Mouse (Mus musculus) hindbrain, postnatal 0 days (tissue): ENCODE results near the gene Zfand3. TPM values are rescaled to one million over a fixed set of nuclear protein-coding genes. Genes with fewer than 3 reads are reported as not detected.
A peak's percentile ranks its signal among the peaks of the same experiment; 100 is the strongest.

Experiments used
- ATAC-seq: fragments of 200-750 bp; cut with Nextera tagmentation; 2 replicates; pipeline ENCODE4 v1.8.0; 2017; ENCODE audit warnings: mild to moderate bottlenecking, moderate TSS enrichment, moderate library complexity
- DNase-seq: peaks from one replicate; pipeline ENCODE4 v3.0.0-alpha.2; 2015; ENCODE audit warnings: low spot score
- H3K27ac ChIP-seq: fragments of 300-500 bp; sonication (generic); 2 replicates; pipeline ENCODE4 v1.5.1; 2014; ENCODE audit warnings: mild to moderate bottlenecking
- H3K27me3 ChIP-seq: fragments of 300-500 bp; sonication (generic); 2 replicates; pipeline ENCODE4 v1.6.1; 2014; ENCODE audit warnings: low read length, mixed read lengths; ENCODE audit not compliant: insufficient read depth
- H3K36me3 ChIP-seq: fragments of 300-500 bp; sonication (generic); 2 replicates; pipeline ENCODE4 v1.6.1; 2014; ENCODE audit warnings: low read length, mixed read lengths; ENCODE audit not compliant: insufficient read depth
- H3K4me1 ChIP-seq: fragments of 300-500 bp; sonication (generic); 2 replicates; pipeline ENCODE4 v1.6.1; 2014; ENCODE audit warnings: antibody characterized with exemption, low read length, mixed read lengths; ENCODE audit not compliant: insufficient read depth
- H3K4me2 ChIP-seq: fragments of 300-500 bp; sonication (generic); 2 replicates; pipeline ENCODE4 v1.6.1; 2014; ENCODE audit warnings: low read depth, mild to moderate bottlenecking, low read length, moderate library complexity, mixed read lengths
- H3K4me3 ChIP-seq: fragments of 300-500 bp; sonication (generic); 2 replicates; pipeline ENCODE4 v1.5.1; 2014; ENCODE audit warnings: low read length
- H3K9ac ChIP-seq: fragments of 300-500 bp; sonication (generic); replicated peaks from 2 replicates; pipeline ENCODE4 v1.6.1; 2014; ENCODE audit warnings: mild to moderate bottlenecking, low read length, moderate library complexity, mixed read lengths
- H3K9me3 ChIP-seq: fragments of 300-500 bp; sonication (generic); 2 replicates; pipeline ENCODE4 v1.6.1; 2016; ENCODE audit warnings: low read length, mixed read lengths
- CTCF ChIP-seq: IDR thresholded peaks from 2 replicates; pipeline ENCODE4 v1.5.1; 2016; ENCODE audit warnings: antibody characterized with exemption, control low read depth, low read depth
- WGBS: fragments of 180-500 bp; shearing (Covaris S2); extraction: QIAGEN DNeasy Blood & Tissue Kit; methylation state at CpG from one replicate; pipeline ENCODE4 v1.1.7; 2014; 5-methylcytosine and 5-hydroxymethylcytosine counted together
- polyA plus RNA-seq: library from polyadenylated mRNA; unstranded; fragments of >200 nt; fragmentation: Nextera tagmentation; extraction: Ambion mirVana; gene quantifications from 2 replicates; pipeline ENCODE4 v1.2.1, GENCODE M21; 2015
- total RNA-seq: library from RNA; depleted of rRNA; stranded (reverse); fragments of >200 nt; gene quantifications from 2 replicates; pipeline ENCODE4 v1.2.3, GENCODE M21; 2014

Gene Zfand3
- total and polyA plus RNA-seq, 2 experiments from 2014 or later = 50.6 to 84.5 TPM

DNA sequence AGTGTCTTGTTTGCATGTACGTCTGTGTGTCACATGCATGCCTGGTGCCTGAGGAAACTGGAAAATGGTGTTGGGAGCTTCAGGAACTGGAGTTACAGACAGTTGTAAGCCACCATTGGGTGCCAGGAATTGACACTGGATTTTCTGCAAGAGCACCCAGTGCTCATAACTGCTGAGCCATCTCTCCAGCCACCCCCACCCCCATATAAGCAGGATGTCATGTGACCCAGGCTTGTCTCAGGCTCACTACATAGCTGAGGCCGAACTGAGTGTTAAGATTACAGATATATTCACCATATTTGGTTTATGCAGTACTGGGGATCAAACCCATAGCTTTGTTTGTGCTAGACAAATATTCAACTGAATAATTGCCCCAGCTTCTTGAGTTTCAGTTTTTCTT is 177.5 kb downstream of the Zfand3 start:
- H3K9ac ChIP-seq = no peak overlapping the region
- H3K27ac ChIP-seq = no peak overlapping the region
- H3K4me1 ChIP-seq = no peaks in the 10 kb centered on the region; the same call in 1 of the 2 replicates
- no peaks in the 10 kb centered on the region for H3K36me3 ChIP-seq
- ATAC-seq = no peak
- no peak overlapping the region for H3K4me2 ChIP-seq
- DNase-seq = no peak
- no peaks in the 10 kb centered on the region for H3K9me3 ChIP-seq
- no peaks in the 10 kb centered on the region for H3K27me3 ChIP-seq
- 87% methylated on average over 2 of the region's 2 CpGs for WGBS
- TF ChIP-seq CTCF = no peak
- no peak overlapping the region for H3K4me3 ChIP-seq

DNA sequence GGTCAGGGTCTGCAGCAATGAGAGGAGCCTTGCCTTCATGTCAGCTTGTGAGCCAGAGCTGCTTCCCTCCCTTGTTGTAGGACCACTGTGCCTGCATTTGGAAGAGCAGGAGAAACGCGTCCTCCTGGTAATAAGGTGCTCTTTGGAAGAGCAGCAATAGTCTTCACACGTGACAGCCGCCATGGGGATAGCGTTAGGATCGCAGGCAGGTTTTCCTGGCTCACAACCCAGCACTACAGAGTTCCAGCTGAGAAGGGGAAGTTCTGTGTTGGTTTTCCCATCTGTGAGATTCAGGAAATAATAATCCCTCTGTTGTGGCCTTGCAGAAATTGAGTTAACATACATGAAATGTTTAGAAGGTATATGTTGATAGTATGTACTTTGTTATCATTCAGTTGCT is 179.0 kb downstream of the Zfand3 start:
- H3K4me2 ChIP-seq = no peak overlapping the region
- H3K4me3 ChIP-seq = no peak overlapping the region
- H3K27ac ChIP-seq = no peak overlapping the region
- H3K4me1 ChIP-seq = peaks cover 10% of the 10 kb centered on the region
- no peaks in the 10 kb centered on the region for H3K36me3 ChIP-seq
- no peak overlapping the region for H3K9ac ChIP-seq
- no peak for DNase-seq
- H3K27me3 ChIP-seq = no peaks in the 10 kb centered on the region
- WGBS = 40% methylated on average over 6 of the region's 6 CpGs
- ATAC-seq = no peak
- no peaks in the 10 kb centered on the region for H3K9me3 ChIP-seq
- no peak for TF ChIP-seq CTCF

DNA sequence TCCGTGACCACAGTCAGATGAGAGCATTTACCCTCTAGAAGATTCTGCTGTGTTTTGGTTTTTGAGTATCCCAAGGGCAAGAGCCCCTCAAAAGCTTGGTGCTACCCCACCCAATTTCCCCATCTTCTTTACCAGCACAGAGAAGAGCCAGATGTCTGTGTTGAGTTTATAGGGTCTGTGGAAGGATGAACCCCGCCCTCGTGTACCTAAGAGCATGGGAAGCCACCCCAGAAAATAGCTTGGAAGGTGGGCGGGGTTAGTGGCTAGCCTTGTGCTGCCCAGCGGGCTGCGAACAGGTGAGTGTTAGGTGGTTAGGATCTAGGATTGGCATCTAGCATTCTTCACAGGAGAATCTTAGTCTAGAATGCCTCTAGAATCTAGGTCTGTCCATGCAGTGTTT is 182.6 kb downstream of the Zfand3 start:
- Histone ChIP-seq H3K9me3 (no peaks in the 10 kb centered on the region), H3K4me2 (no peak overlapping the region), H3K4me1 (peaks cover 26% of the 10 kb centered on the region), H3K36me3 (no peaks in the 10 kb centered on the region), H3K27ac (no peak overlapping the region), H3K4me3 (no peak overlapping the region), H3K27me3 (no peaks in the 10 kb centered on the region), H3K9ac (no peak overlapping the region)
- ATAC-seq (no peak), DNase-seq (no peak)
- whole genome bisulfite sequencing = 93% methylated on average over 6 of the region's 6 CpGs
- no peak for TF ChIP-seq CTCF

DNA sequence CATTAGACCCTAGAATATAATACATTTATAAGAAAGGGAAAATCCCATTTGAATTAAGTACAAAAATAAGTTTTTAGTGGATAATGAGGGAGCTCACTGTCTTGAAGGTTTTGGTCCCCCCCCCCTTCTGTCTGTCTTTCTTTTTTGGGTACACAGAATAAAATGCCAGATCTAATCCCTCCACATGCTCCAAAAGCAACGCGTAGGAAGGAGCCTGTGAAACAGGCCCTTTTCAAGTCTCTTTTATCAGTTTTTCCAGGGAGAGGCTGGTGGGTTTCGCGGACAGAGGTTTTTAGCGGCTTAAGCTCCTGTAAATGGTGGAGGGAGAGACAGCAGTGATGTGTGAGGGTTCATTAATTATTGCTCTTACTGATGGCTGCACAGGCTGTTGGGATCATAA is 183.0 kb downstream of the Zfand3 start:
- H3K9ac ChIP-seq = no peak overlapping the region
- no peak for TF ChIP-seq CTCF
- DNase-seq (peak; percentile 32), ATAC-seq (no peak; the same call in 1 of the 2 replicates)
- no peaks in the 10 kb centered on the region for H3K9me3 ChIP-seq
- 0 out of 2 replicates have a peak overlapping the region, but pooled peaks have one; percentile 25 for H3K4me2 ChIP-seq
- peaks cover 26% of the 10 kb centered on the region for H3K4me1 ChIP-seq
- WGBS = 29% methylated on average over 5 of the region's 5 CpGs
- no peaks in the 10 kb centered on the region for H3K27me3 ChIP-seq
- peak overlapping the region; percentile 68; the same call in 1 of the 2 replicates for H3K27ac ChIP-seq
- no peak overlapping the region for H3K4me3 ChIP-seq
- no peaks in the 10 kb centered on the region for H3K36me3 ChIP-seq

DNA sequence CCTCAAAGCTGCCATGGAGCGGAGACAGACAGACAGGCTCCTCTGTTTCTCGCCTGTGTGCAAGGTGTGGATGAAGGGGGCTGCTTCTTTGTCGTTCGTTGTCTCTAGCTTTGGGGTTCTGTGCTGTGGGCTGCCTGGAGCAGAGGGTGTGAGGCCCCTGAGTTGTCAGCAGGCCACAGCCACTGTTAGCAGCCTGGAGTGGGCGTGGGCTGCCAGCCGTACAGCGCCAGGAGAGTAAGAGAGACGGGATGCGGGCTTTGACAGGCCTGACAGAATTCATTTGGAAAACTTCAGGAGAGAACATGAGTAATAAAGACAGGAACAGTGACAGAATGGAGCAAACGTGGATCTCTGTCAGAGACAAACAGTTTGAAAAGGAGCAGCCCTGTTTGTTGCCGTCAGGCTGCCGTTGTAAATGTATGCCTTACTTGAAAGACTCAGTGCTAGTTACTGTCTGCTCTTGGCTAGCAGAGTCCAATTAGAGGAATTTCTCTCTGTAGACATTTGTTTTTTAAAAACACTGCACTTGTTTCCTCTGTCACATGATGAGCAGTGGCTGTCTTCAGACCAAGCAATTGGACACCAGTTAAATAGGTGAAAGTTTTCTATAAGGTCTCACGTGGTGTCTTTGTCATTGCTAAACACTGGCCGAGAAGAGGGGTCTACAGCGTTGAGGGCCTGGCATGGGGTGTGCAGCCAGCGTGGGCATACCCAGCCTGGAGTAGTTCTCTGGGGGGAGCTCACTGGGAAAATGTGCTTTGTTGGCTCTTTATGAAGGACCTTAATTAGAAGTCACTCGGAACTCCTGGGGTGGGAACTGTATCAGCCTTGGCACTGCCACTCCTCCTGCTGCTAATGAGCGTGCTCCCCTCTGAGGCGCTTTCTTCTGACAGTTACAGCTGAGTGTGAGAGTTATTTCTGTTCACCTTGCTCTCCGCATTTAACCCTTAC is 183.8 kb downstream of the Zfand3 start:
- H3K4me1 ChIP-seq = peaks cover 26% of the 10 kb centered on the region
- H3K9ac ChIP-seq = no peak overlapping the region
- WGBS = 13% methylated on average over 20 of the region's 20 CpGs

DNA sequence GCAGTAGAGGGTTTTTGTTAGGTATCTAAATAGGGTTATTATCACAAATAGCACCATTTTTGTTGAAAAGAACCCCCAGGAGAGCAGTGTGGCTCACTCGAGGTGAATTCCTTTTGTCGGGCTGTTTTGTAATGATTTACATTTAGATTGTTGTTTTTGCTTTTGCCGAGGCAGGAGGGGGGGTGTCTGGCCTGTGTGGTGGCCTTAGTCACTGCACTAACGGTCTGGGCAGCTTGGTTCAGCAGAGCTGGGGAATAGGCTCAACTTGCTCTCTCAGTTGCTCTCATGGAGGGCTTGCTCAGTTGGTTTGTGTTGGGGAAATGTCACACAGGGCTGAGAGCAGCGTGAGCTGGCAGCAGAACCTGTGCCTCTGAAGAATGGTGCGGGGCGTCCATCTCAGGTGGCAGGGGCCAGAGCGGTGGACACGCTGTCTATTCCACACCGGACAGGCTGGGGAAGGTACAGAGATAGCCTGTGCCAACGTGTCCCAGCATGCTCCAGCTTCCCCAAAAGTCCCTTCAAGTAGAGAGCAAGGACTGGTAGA is 186.6 kb downstream of the Zfand3 start:
- H3K9ac ChIP-seq = no peak overlapping the region
- H3K4me3 ChIP-seq = no peak overlapping the region
- TF ChIP-seq CTCF = no peak
- H3K4me1 ChIP-seq = peaks cover 34% of the 10 kb centered on the region
- no peak overlapping the region for H3K27ac ChIP-seq
- DNase-seq = no peak
- H3K36me3 ChIP-seq = no peaks in the 10 kb centered on the region
- no peak for ATAC-seq
- no peaks in the 10 kb centered on the region for H3K27me3 ChIP-seq
- H3K4me2 ChIP-seq = no peak overlapping the region
- H3K9me3 ChIP-seq = no peaks in the 10 kb centered on the region
- 68% methylated on average over 11 of the region's 11 CpGs for WGBS

More for the DNA sequence above, 183.8 kb downstream of the Zfand3 start:
- Histone ChIP-seq H3K27me3 (no peaks in the 10 kb centered on the region), H3K36me3 (no peaks in the 10 kb centered on the region), H3K4me2 (peak overlapping the region; percentile 25; the same call in 1 of the 2 replicates), H3K4me3 (no peak overlapping the region), H3K9me3 (no peaks in the 10 kb centered on the region), H3K27ac (peak overlapping the region; percentile 68)
- DNase-seq (peak; percentile 68), ATAC-seq (peak; percentile 59)
- TF ChIP-seq CTCF = no peak
